Mouse (Mus musculus) neural tube, embryonic 15.5 days (tissue): ENCODE data around the gene Pagr1a. TPM values are rescaled to one million over a fixed set of nuclear protein-coding genes. Genes with fewer than 3 reads are reported as not detected.

Source experiments
- microRNA-seq: library from miRNA; unstranded; fragments of <30 nt; microRNA quantifications from one replicate; pipeline ENCODE4, GENCODE M21; 2017
- polyA plus RNA-seq: library from polyadenylated mRNA; unstranded; fragments of >200 nt; fragmentation: Nextera tagmentation; extraction: Ambion mirVana; gene quantifications from 2 replicates; pipeline ENCODE4 v1.2.1, GENCODE M21; 2015

Gene Pagr1a
- polyA plus RNA-seq, 1 experiment from 2014 or later, result 80.1 TPM

Small RNAs within 50 kb of the gene (microRNA-seq; reads per million reads assigned to microRNA genes)
- gene Gm44343, result not detected

Other genes with a start within 250 kb of the Pagr1a start
- 187 and 207 TPM in 2 replicates for gene Ypel3, start 240.4 kb downstream of the Pagr1a start, polyA plus RNA-seq
- gene Tbx6, start 235.9 kb downstream of the Pagr1a start, polyA plus RNA-seq, result 0.34 and 0.35 TPM in 2 replicates
- 154 and 188 TPM in 2 replicates for gene Ppp4c, start 224.9 kb downstream of the Pagr1a start, polyA plus RNA-seq
- gene Fam57b, start 219.7 kb downstream of the Pagr1a start, polyA plus RNA-seq, result 48.2 and 54.4 TPM in 2 replicates
- gene 4930451I11Rik, start 185.7 kb downstream of the Pagr1a start, polyA plus RNA-seq, result not detected in 2 replicates
- 36.2 and 39.3 TPM in 2 replicates for gene Doc2a, start 169.9 kb downstream of the Pagr1a start, polyA plus RNA-seq
- gene Hirip3, start 155.4 kb downstream of the Pagr1a start, polyA plus RNA-seq, result 20.3 and 28.6 TPM in 2 replicates
- 89.4 and 90.5 TPM in 2 replicates for gene Ino80e, start 155.0 kb downstream of the Pagr1a start, polyA plus RNA-seq
- 52.4 and 55.2 TPM in 2 replicates for gene Taok2, start 132.6 kb downstream of the Pagr1a start, polyA plus RNA-seq
- gene Tmem219, start 94.4 kb downstream of the Pagr1a start, polyA plus RNA-seq, result 30.9 and 31.1 TPM in 2 replicates
- 102 and 121 TPM in 2 replicates for gene Kctd13, start 88.5 kb downstream of the Pagr1a start, polyA plus RNA-seq
- gene Asphd1, start 67.8 kb downstream of the Pagr1a start, polyA plus RNA-seq, result 8.9 and 11.7 TPM in 2 replicates
- 51.6 and 56.9 TPM in 2 replicates for gene Sez6l2, start 66.8 kb downstream of the Pagr1a start, polyA plus RNA-seq
- 139 and 145 TPM in 2 replicates for gene Cdipt, start 41.4 kb downstream of the Pagr1a start, polyA plus RNA-seq
- gene Cdiptos, start 41.3 kb downstream of the Pagr1a start, polyA plus RNA-seq, result 0.82 and 1.0 TPM in 2 replicates
- gene Mvp, start 2.7 kb downstream of the Pagr1a start, polyA plus RNA-seq, result 5.2 and 11.6 TPM in 2 replicates
- 0.79 and 1.2 TPM in 2 replicates for gene Pagr1b, start 868 bp downstream of the Pagr1a start, polyA plus RNA-seq
- 18.8 and 54.5 TPM in 2 replicates for gene Gm42742, start 3.7 kb upstream of the Pagr1a start, polyA plus RNA-seq
- gene Prrt2, start 3.9 kb upstream of the Pagr1a start, polyA plus RNA-seq, result 69.9 and 72.5 TPM in 2 replicates
- gene Maz, start 9.7 kb upstream of the Pagr1a start, polyA plus RNA-seq, result 78.1 and 82.6 TPM in 2 replicates
- gene Kif22, start 25.1 kb upstream of the Pagr1a start, polyA plus RNA-seq, result 20.0 and 40.9 TPM in 2 replicates
- gene Zg16, start 70.0 kb upstream of the Pagr1a start, polyA plus RNA-seq, result not detected in 2 replicates
- gene AI467606, start 74.0 kb upstream of the Pagr1a start, polyA plus RNA-seq, result 2.4 and 8.6 TPM in 2 replicates
- gene Qprt, start 104.9 kb upstream of the Pagr1a start, polyA plus RNA-seq, result 0.75 and 1.1 TPM in 2 replicates
- gene Spn, start 120.5 kb upstream of the Pagr1a start, polyA plus RNA-seq, result 0.08 and 2.8 TPM in 2 replicates
- gene Cd2bp2, start 178.7 kb upstream of the Pagr1a start, polyA plus RNA-seq, result 64.2 and 65.8 TPM in 2 replicates
- gene Tbc1d10b, start 191.1 kb upstream of the Pagr1a start, polyA plus RNA-seq, result 30.0 and 35.6 TPM in 2 replicates
- gene Mylpf, start 191.5 kb upstream of the Pagr1a start, polyA plus RNA-seq, result 42.1 and 72.2 TPM in 2 replicates
- 47.5 and 48.8 TPM in 2 replicates for gene Zfp553, start 215.7 kb upstream of the Pagr1a start, polyA plus RNA-seq
- gene Sept1, start 215.8 kb upstream of the Pagr1a start, polyA plus RNA-seq, result 15.8 and 40.6 TPM in 2 replicates
- gene Zfp771, start 226.9 kb upstream of the Pagr1a start, polyA plus RNA-seq, result 72.3 and 83.5 TPM in 2 replicates
- gene Dctpp1, start 243.4 kb upstream of the Pagr1a start, polyA plus RNA-seq, result 128 and 136 TPM in 2 replicates